Mouse (Mus musculus): Measurements from ENCODE around the gene Atf5. TPM values are rescaled to one million over a fixed set of nuclear protein-coding genes. Genes with fewer than 3 reads are reported as not detected.

The Atf5 gene
- polyA plus RNA-seq, 1 experiment = 939 TPM

DNA sequence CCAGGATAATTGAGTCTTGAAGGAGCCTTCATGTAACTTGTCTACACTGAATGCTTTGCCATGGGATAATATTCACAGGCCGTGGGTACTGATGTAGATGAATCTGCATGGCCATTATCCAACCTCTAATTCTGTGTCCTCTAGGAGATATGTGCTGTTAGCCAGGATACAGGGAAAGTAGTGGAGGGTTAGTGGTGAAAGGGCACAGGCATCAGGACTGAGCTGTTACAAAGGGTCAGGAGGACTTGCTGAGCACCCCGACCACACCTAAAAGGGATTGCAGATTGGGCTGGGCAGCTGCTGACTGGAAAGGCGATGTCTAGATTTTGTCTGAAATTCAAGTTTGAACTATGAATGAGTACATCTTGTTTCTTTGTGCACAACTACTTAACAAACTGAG is 4.1 kb upstream of the Atf5 start:
- Histone ChIP-seq H3ac (ENCODE audit: control insufficient read depth, insufficient read length) (peak overlapping the region; percentile 41), H3K79me2 (ENCODE audit: control insufficient read depth, insufficient read depth) (peaks cover 92% of the 10 kb centered on the region), H3K4me3 (peak overlapping the region; percentile 94), H3K36me3 (ENCODE audit: control insufficient read depth, insufficient read depth) (no peaks in the 10 kb centered on the region), H3K27me3 (ENCODE audit: control insufficient read depth, insufficient read depth, insufficient read length) (no peaks in the 10 kb centered on the region), H3K4me2 (ENCODE audit: low read depth) (peak overlapping the region; percentile 97)
- TF ChIP-seq REST (IDR thresholded peaks at IDR 0.05; ENCODE audit: insufficient read depth, insufficient read length) (no peak), MYOD1 (IDR thresholded peaks at IDR 0.05; ENCODE audit: control insufficient read depth in 1 of 3, insufficient read length in 2 of 3, low read depth in 2 of 3) (no peak), CEBPB (IDR thresholded peaks at IDR 0.05; ENCODE audit: insufficient read depth, poor library complexity, severe bottlenecking) (no peak), POLR2A (IDR thresholded peaks at IDR 0.05; ENCODE audit: insufficient read length, low read depth) (no peak), TCF3 (IDR thresholded peaks at IDR 0.05; ENCODE audit: insufficient read length, low read depth) (no peak), POLR2AphosphoS2 (IDR thresholded peaks at IDR 0.05; ENCODE audit: insufficient read length, low read depth) (no peak), E2F4 (IDR thresholded peaks at IDR 0.05; ENCODE audit: insufficient read depth) (no peak), MAX (IDR thresholded peaks at IDR 0.05; ENCODE audit: low read depth) (no peak), SRF (IDR thresholded peaks at IDR 0.05; ENCODE audit: control insufficient read depth, insufficient read length, low read depth) (no peak)

DNA sequence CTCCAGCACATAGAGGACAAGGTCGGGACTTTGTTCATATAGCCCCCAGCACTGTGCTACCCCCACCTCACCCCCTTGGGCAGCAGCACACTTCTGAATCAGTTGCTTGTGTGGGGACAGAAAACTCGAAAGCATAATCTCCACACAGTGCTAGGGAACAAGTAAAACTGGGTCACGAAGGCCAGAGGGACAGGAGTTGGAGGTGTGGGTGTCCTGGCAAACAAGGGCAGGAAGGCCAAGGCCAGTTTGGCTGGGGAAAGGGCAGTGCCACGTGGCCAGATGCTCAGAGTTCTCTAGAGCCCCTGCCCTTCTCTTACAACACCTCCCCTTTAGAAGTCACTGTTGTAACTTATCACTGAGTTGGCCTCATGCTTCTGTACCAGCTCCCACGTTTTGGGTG is 3.4 kb upstream of the Atf5 start:
- Histone ChIP-seq H3K36me3 (ENCODE audit: control insufficient read depth, insufficient read depth) (no peaks in the 10 kb centered on the region), H3K4me2 (ENCODE audit: low read depth) (peak overlapping the region; percentile 97), H3K4me3 (peak overlapping the region; percentile 94), H3K79me2 (ENCODE audit: control insufficient read depth, insufficient read depth) (peaks cover 92% of the 10 kb centered on the region), H3K27me3 (ENCODE audit: control insufficient read depth, insufficient read depth, insufficient read length) (no peaks in the 10 kb centered on the region), H3ac (ENCODE audit: control insufficient read depth, insufficient read length) (peak overlapping the region; percentile 41)
- peak; percentile 61 for TF ChIP-seq POLR2A (IDR thresholded peaks at IDR 0.05; ENCODE audit: insufficient read length, low read depth)
- TF ChIP-seq TCF12 (IDR thresholded peaks at IDR 0.05; ENCODE audit: insufficient read depth, poor library complexity, severe bottlenecking) = no peak
- TF ChIP-seq POLR2AphosphoS2 (IDR thresholded peaks at IDR 0.05; ENCODE audit: insufficient read length, low read depth) = peak; percentile 66

DNA sequence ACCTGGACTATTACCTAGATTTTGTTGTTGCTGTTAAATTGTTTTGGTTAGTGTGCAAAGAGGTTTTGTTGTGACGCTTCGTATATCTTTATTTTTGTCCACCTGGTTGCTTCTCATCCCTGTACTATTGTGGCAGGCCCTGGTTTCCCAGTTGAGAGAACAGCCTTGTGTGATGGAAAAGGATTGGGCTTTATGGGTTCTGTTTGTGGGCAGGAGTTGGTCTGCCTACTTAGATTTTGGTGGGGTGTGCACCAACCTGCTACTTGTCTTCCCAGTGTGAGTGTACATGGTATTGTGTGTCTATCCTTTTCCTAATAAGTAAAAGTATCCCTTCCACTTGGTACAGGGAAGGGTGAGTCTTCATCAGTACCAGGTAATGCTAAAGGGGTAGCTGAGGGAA is 2.9 kb upstream of the Atf5 start:
- Histone ChIP-seq H3K36me3 (ENCODE audit: control insufficient read depth, insufficient read depth) (peaks cover 4% of the 10 kb centered on the region), H3ac (ENCODE audit: control insufficient read depth, insufficient read length) (peak overlapping the region; percentile 41), H3K27me3 (ENCODE audit: control insufficient read depth, insufficient read depth, insufficient read length) (no peaks in the 10 kb centered on the region), H3K79me2 (ENCODE audit: control insufficient read depth, insufficient read depth) (peaks cover 92% of the 10 kb centered on the region), H3K4me2 (ENCODE audit: low read depth) (peak overlapping the region; percentile 97), H3K4me3 (peak overlapping the region; percentile 94)
- no peak for TF ChIP-seq POLR2AphosphoS2 (IDR thresholded peaks at IDR 0.05; ENCODE audit: insufficient read length, low read depth)
- no peak for TF ChIP-seq POLR2A (IDR thresholded peaks at IDR 0.05; ENCODE audit: insufficient read length, low read depth)

DNA sequence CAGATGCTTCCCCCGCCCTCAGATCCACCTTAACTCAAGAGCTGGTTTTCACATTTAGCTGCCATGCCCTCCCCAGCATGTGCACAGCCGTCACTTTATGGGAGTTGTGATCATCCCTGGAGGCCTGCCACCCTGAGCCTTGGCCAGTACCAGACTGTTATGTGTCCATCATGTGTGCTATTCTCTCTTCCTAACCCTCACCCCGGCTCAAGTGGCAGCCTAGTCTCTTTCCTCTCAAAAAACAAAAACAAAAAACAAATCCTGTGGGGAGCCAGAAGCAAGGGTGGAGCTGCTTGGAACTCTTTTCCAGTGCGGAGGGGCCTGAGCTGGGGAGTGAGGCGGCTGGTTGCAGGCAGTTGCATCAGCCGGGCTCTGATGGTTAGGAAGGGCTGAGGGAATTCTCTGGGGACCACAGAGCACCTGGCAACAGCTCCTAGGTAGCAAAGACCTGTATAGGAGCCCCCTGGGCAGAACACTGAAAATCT is 2.3 kb upstream of the Atf5 start:
- no peaks in the 10 kb centered on the region for H3K27me3 ChIP-seq (ENCODE audit: control insufficient read depth, insufficient read depth, insufficient read length)
- peak overlapping the region; percentile 97 for H3K4me2 ChIP-seq (ENCODE audit: low read depth)
- peak overlapping the region; percentile 41 for H3ac ChIP-seq (ENCODE audit: control insufficient read depth, insufficient read length)
- peak overlapping the region; percentile 94 for H3K4me3 ChIP-seq
- TF ChIP-seq POLR2A (IDR thresholded peaks at IDR 0.05; ENCODE audit: insufficient read length, low read depth) (peak; percentile 75), MYOG (IDR thresholded peaks at IDR 0.05; ENCODE audit: control insufficient read depth in 1 of 3, insufficient read depth in 1 of 3, insufficient read length in 2 of 3, low read depth in 2 of 3) (peak in 1 of 3 experiments; percentile 47), CEBPB (IDR thresholded peaks at IDR 0.05; ENCODE audit: insufficient read depth, poor library complexity, severe bottlenecking) (peak; percentile 100), TCF12 (IDR thresholded peaks at IDR 0.05; ENCODE audit: insufficient read depth, poor library complexity, severe bottlenecking) (no peak)
- H3K79me2 ChIP-seq (ENCODE audit: control insufficient read depth, insufficient read depth) = peaks cover 92% of the 10 kb centered on the region
- peaks cover 10% of the 10 kb centered on the region for H3K36me3 ChIP-seq (ENCODE audit: control insufficient read depth, insufficient read depth)

DNA sequence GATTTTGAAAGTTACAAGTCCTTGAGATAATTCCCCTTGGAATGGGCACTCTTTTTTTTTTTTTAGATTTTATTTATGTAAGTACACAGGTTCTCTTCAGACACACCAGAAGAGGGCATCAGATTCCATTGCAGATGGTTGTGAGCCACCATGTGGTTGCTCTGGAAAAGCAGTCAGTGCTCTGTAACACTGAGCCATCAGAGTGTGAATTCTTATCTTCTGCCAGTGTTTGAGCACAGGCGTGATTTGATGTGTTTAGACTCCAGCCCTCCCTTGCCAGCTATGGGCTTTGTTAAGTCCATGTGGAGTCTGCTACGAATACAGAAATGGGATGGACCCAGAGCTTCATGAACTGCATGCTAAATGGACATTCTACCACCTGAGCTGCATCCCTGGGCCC is 1.7 kb upstream of the Atf5 start:
- H3K4me2 ChIP-seq (ENCODE audit: low read depth) = peak overlapping the region; percentile 97
- peak overlapping the region; percentile 94 for H3K4me3 ChIP-seq
- H3K27me3 ChIP-seq (ENCODE audit: control insufficient read depth, insufficient read depth, insufficient read length) = no peaks in the 10 kb centered on the region
- peaks cover 13% of the 10 kb centered on the region for H3K36me3 ChIP-seq (ENCODE audit: control insufficient read depth, insufficient read depth)
- peaks cover 90% of the 10 kb centered on the region for H3K79me2 ChIP-seq (ENCODE audit: control insufficient read depth, insufficient read depth)
- H3ac ChIP-seq (ENCODE audit: control insufficient read depth, insufficient read length) = peak overlapping the region; percentile 41
- no peak for TF ChIP-seq MAX (IDR thresholded peaks at IDR 0.05; ENCODE audit: low read depth)
- TF ChIP-seq MYOD1 (IDR thresholded peaks at IDR 0.05; ENCODE audit: control insufficient read depth in 1 of 3, insufficient read length in 2 of 3, low read depth in 2 of 3) = no peak
- no peak for TF ChIP-seq POLR2A (IDR thresholded peaks at IDR 0.05; ENCODE audit: insufficient read length, low read depth)
- TF ChIP-seq USF1 (IDR thresholded peaks at IDR 0.05; ENCODE audit: low read depth) = no peak
- no peak for TF ChIP-seq MYOG (IDR thresholded peaks at IDR 0.05; ENCODE audit: control insufficient read depth in 1 of 3, insufficient read depth in 1 of 3, insufficient read length in 2 of 3, low read depth in 2 of 3)

DNA sequence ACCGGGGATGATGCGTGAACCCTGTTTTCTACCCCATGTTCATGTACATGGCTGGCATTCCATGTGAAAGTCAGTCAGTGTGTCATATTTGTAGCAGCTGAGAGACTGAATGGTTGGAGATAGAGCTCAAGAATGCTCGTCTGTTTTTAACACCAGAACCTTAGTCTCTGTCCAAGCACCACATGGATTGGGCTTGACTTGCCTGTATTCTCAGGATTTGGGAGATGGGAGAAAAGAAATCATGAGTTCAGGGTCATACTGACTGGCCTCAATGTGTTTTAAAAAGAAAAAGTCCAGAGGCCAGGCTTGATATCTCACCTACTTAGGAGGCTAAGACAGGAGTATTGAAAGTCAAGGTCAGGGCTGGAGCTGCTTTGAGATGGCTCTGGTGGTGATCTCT is 983 bp upstream of the Atf5 start:
- Histone ChIP-seq H3K36me3 (ENCODE audit: control insufficient read depth, insufficient read depth) (peaks cover 16% of the 10 kb centered on the region), H3K79me2 (ENCODE audit: control insufficient read depth, insufficient read depth) (peaks cover 83% of the 10 kb centered on the region), H3K4me2 (ENCODE audit: low read depth) (peak overlapping the region; percentile 97), H3ac (ENCODE audit: control insufficient read depth, insufficient read length) (peak overlapping the region; percentile 65), H3K4me3 (peak overlapping the region; percentile 94), H3K27me3 (ENCODE audit: control insufficient read depth, insufficient read depth, insufficient read length) (no peaks in the 10 kb centered on the region)
- no peak for TF ChIP-seq MYOG (IDR thresholded peaks at IDR 0.05; ENCODE audit: control insufficient read depth in 1 of 3, insufficient read depth in 1 of 3, insufficient read length in 2 of 3, low read depth in 2 of 3)

Data from myocyte (in vitro differentiated cells).